Mouse (Mus musculus) heart, postnatal 36 days (tissue): ENCODE results near the gene Axdnd1. TPM values are rescaled to one million over a fixed set of nuclear protein-coding genes. Genes with fewer than 3 reads are reported as not detected.

ENCODE experiments used
- total RNA-seq, 2 experiments: library from RNA; stranded (reverse); gene quantifications; 2 replicates each; pipeline ENCODE4 v1.2.3; 2021

The Axdnd1 gene
- total RNA-seq, 2 experiments from 2014 or later: not detected

Other genes with a start within 250 kb of the Axdnd1 start
- gene Fam163a, start 216.1 kb downstream of the Axdnd1 start, total RNA-seq: under 1 TPM in 1 of 2 experiments, not detected in 1; 0.08 TPM
- gene Tdrd5, start 117.5 kb downstream of the Axdnd1 start, total RNA-seq: not detected
- not detected for gene Nphs2, start 110.4 kb downstream of the Axdnd1 start, total RNA-seq
- gene Gm2000, start 55.1 kb downstream of the Axdnd1 start, total RNA-seq: 100 to 1,000 TPM; 405 to 414 TPM
- 1 to 10 TPM; 7.9 to 8.9 TPM for gene Soat1, start 53.2 kb upstream of the Axdnd1 start, total RNA-seq
- 10 to 100 TPM; 48.9 to 51.9 TPM for gene Gm10031, start 102.9 kb upstream of the Axdnd1 start, total RNA-seq
- 10 to 100 TPM; 21.0 to 21.5 TPM for gene Abl2, start 137.6 kb upstream of the Axdnd1 start, total RNA-seq